Mouse (Mus musculus) hindbrain, embryonic 11.5 days (tissue): ENCODE results near the gene Thnsl1. TPM values are rescaled to one million over a fixed set of nuclear protein-coding genes. Genes with fewer than 3 reads are reported as not detected.

ENCODE experiments used
- ATAC-seq: fragments of 200-750 bp; cut with Nextera tagmentation; 2 replicates; pipeline ENCODE4 v1.8.0; 2017; ENCODE audit warnings: mild to moderate bottlenecking, moderate TSS enrichment, moderate library complexity; ENCODE audit not compliant: low FRiP score
- DNase-seq: peaks from one replicate; pipeline ENCODE4 v3.0.0-alpha.2; 2015; ENCODE audit warnings: low spot score
- H3K27ac ChIP-seq: fragments of 300-500 bp; sonication (generic); 2 replicates; pipeline ENCODE4 v1.5.1; 2014; ENCODE audit warnings: mild to moderate bottlenecking, low read depth, low read length
- H3K27me3 ChIP-seq: fragments of 300-500 bp; sonication (generic); 2 replicates; pipeline ENCODE4 v1.6.1; 2014; ENCODE audit warnings: mild to moderate bottlenecking, low read length, moderate library complexity, mixed read lengths; ENCODE audit not compliant: control insufficient read depth, insufficient read depth
- H3K36me3 ChIP-seq: fragments of 300-500 bp; sonication (generic); 2 replicates; pipeline ENCODE4 v1.6.1; 2014; ENCODE audit warnings: mild to moderate bottlenecking, low read length, moderate library complexity, mixed read lengths; ENCODE audit not compliant: control insufficient read depth, insufficient read depth
- H3K4me1 ChIP-seq: fragments of 300-500 bp; sonication (generic); replicated peaks from 2 replicates; pipeline ENCODE4 v1.6.1; 2014; ENCODE audit warnings: low read length, mixed read lengths; ENCODE audit not compliant: control insufficient read depth, insufficient read depth
- H3K4me2 ChIP-seq: fragments of 300-500 bp; sonication (generic); replicated peaks from 2 replicates; pipeline ENCODE4 v1.6.1; 2014; ENCODE audit warnings: mild to moderate bottlenecking, low read depth, low read length
- H3K4me3 ChIP-seq: fragments of 300-500 bp; sonication (generic); 2 replicates; pipeline ENCODE4 v1.5.1; 2014; ENCODE audit warnings: low read depth, low read length
- H3K9ac ChIP-seq: fragments of 300-500 bp; sonication (generic); 2 replicates; pipeline ENCODE4 v1.6.1; 2014; ENCODE audit warnings: low read depth, low read length
- H3K9me3 ChIP-seq: fragments of 300-500 bp; sonication (generic); 2 replicates; pipeline ENCODE4 v1.6.1; 2016; ENCODE audit warnings: low read length; ENCODE audit not compliant: control insufficient read depth
- WGBS: fragments of 180-500 bp; shearing (Covaris S2); extraction: QIAGEN DNeasy Blood & Tissue Kit; methylation state at CpG from one replicate; pipeline ENCODE4 v1.1.7; 2014; 5-methylcytosine and 5-hydroxymethylcytosine counted together
- polyA plus RNA-seq: library from polyadenylated mRNA; unstranded; fragments of >200 nt; fragmentation: Nextera tagmentation; extraction: Ambion mirVana; gene quantifications from 2 replicates; pipeline ENCODE4 v1.2.1, GENCODE M21; 2014

The Thnsl1 gene
- 16.2 and 18.2 TPM in 2 replicates for polyA plus RNA-seq

DNA sequence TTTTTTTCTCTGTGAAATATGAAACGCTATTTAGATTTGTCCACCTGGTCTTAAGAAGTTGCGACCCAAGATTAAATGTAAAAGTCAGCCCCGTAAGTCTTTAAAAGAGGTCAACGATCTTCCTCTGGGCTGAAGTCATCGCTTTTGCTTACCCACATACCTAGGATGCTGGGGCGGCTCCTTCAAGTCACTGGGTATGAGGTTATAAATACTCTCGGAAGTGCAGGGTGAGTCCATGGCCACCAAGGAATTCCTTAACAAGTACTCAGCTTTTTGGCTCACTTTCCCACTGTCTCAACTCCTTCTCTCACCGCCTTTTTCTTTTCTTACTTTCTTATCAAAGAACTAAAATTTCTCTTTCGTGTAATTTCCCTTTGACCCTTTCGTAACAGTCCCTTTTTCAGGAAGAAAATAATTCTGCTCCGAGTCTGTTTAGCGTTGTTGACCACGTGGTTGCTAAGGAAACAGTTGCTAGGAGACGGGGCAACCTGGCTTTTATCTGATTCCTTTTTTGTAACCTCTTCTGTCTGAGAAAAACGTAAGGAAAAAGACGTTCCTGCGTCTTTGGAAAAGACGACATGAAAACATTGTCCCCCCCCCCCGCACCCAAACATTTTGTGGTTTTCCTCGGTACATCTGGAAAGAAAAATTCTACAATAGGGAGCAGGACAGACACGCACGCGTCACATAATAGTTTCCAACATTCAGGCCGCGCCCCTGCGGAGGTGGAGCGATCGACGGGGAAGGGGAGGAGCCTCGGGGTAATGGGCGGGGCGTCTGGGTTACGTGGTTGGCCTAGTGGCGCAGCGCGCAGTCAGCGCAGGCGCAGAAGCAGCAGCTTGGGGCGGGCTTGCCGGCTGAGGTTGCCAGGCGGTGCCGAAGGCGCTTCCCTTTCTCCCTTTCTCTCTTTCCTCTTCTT is at the start of gene Thnsl1, which contains the start of gene Enkur:
TSS of gene Thnsl1 (plus strand) at position 813 of the 919 bp plus-strand sequence.
TSS of gene Enkur (minus strand) at position 454 of the 919 bp plus-strand sequence.
- Histone ChIP-seq H3K27ac (peak within 1 kb of the TSS; percentile 55; the same call in 1 of the 2 replicates), H3K36me3 (no peaks in the 10 kb centered on the region), H3K4me3 (peak within 1 kb of the TSS; percentile 62), H3K4me2 (peak within 1 kb of the TSS; percentile 66), H3K9ac (peak within 1 kb of the TSS; percentile 79), H3K4me1 (no peaks in the 10 kb centered on the region), H3K9me3 (no peaks in the 10 kb centered on the region), H3K27me3 (no peaks in the 10 kb centered on the region)
- ATAC-seq = peak; percentile 99
- peak; percentile 99 for DNase-seq
- 4% methylated on average over 43 of the region's 43 CpGs for WGBS

DNA sequence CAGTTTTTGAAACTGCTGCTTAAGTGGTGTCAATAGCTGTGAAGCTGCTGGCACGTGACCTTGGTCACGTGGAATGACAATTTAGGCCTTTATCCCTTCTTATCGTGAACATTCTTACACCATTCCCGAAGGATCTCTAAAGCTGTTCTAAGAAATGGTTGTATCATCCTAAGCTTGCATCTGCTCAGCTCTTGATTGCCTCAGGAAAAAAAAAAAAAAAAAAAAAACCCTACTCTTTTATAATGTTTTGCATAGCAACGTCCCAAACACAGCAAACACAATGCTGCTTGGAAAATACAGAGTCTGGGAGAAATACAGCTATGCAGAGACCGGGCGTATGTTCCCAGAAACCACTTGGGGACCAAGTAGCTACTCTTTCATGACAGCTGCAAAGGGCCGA is 41.2 kb upstream of the Thnsl1 start:
- H3K4me1 ChIP-seq = no peaks in the 10 kb centered on the region
- no peak overlapping the region for H3K9ac ChIP-seq
- DNase-seq (no peak), ATAC-seq (no peak)
- no peak overlapping the region for H3K27ac ChIP-seq
- WGBS = 80% methylated on average over 8 of the region's 8 CpGs
- no peak overlapping the region for H3K4me2 ChIP-seq
- no peaks in the 10 kb centered on the region for H3K36me3 ChIP-seq
- H3K27me3 ChIP-seq = no peaks in the 10 kb centered on the region
- H3K4me3 ChIP-seq = no peak overlapping the region
- no peaks in the 10 kb centered on the region for H3K9me3 ChIP-seq

GRCm38 (mm10) chr2:21167916-21168315 is 37.6 kb upstream of the Thnsl1 start:
- no peak for ATAC-seq
- 81% methylated on average over 1 of the region's 1 CpGs for WGBS

DNA sequence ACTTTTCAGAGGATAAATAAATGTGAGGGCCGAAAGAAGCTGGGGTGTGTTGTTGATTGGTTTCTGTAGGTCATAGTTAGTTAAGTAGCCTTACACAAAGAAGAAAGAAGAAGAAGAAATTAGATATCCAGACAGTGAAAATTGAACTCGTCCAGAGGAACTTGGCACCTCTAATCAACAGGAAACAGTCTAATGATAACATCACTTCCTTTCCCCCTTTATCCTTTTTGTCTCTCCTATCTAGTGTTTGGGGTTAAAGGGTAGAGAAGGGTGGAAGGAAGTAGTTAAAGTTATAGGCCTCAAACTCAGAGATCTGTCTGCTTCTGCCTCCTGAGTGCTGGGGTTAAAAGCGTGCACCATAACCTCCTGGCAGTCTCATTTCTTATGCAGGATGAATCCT is 32.7 kb upstream of the Thnsl1 start:
- 89% methylated on average over 3 of the region's 3 CpGs for WGBS
- DNase-seq = no peak
- no peaks in the 10 kb centered on the region for H3K27me3 ChIP-seq

More at GRCm38 (mm10) chr2:21167916-21168315, 37.6 kb upstream of the Thnsl1 start:
- H3K9me3 ChIP-seq = no peaks in the 10 kb centered on the region
- H3K36me3 ChIP-seq = no peaks in the 10 kb centered on the region
- no peak overlapping the region for H3K9ac ChIP-seq
- no peaks in the 10 kb centered on the region for H3K27me3 ChIP-seq
- no peaks in the 10 kb centered on the region for H3K4me1 ChIP-seq
- no peak overlapping the region for H3K4me2 ChIP-seq
- H3K27ac ChIP-seq = no peak overlapping the region
- DNase-seq = no peak
- no peak overlapping the region for H3K4me3 ChIP-seq

DNA sequence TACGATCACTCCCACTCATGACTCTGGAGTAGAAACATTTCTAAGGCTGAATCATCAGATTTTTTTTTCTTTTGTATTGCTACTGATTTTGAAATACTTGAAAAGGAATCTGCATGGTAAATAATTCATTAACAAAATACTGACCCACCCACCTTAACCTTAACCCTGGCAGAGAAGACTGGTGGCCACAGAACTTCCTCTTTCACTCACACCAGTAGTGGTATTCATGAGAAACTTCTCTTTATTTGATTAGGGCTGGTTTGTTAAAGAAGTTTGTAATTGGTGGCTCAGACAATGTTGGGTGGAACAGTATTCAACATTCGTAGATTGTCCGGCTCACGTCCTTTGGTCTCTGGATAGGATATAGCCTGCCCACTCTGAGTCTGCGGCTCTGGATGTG is 26.4 kb upstream of the Thnsl1 start:
- H3K27me3 ChIP-seq = no peaks in the 10 kb centered on the region
- H3K4me2 ChIP-seq = no peak overlapping the region
- no peaks in the 10 kb centered on the region for H3K4me1 ChIP-seq
- ATAC-seq = no peak
- no peaks in the 10 kb centered on the region for H3K9me3 ChIP-seq
- no peak overlapping the region for H3K9ac ChIP-seq
- 95% methylated on average over 5 of the region's 5 CpGs for WGBS
- no peaks in the 10 kb centered on the region for H3K36me3 ChIP-seq
- H3K4me3 ChIP-seq = no peak overlapping the region
- no peak for DNase-seq
- H3K27ac ChIP-seq = no peak overlapping the region

More for the DNA sequence above, 32.7 kb upstream of the Thnsl1 start:
- H3K9me3 ChIP-seq = no peaks in the 10 kb centered on the region
- no peaks in the 10 kb centered on the region for H3K36me3 ChIP-seq
- H3K9ac ChIP-seq = no peak overlapping the region
- H3K27ac ChIP-seq = no peak overlapping the region
- no peak for ATAC-seq
- no peak overlapping the region for H3K4me3 ChIP-seq
- H3K4me1 ChIP-seq = no peaks in the 10 kb centered on the region
- H3K4me2 ChIP-seq = no peak overlapping the region

- Histone ChIP-seq H3K27ac (no peak overlapping the region), H3K4me2 (no peak overlapping the region), H3K9me3 (no peaks in the 10 kb centered on the region), H3K9ac (no peak overlapping the region), H3K4me1 (no peaks in the 10 kb centered on the region), H3K36me3 (no peaks in the 10 kb centered on the region), H3K4me3 (no peak overlapping the region), H3K27me3 (no peaks in the 10 kb centered on the region)
- ATAC-seq = no peak
- WGBS = 90% methylated on average over 1 of the region's 1 CpGs
- no peak for DNase-seq
These were observed 22.7 kb upstream of the Thnsl1 start for GRCm38 (mm10) chr2:21182811-21183210.

GRCm38 (mm10) chr2:21187576-21187975 is 17.9 kb upstream of the Thnsl1 start:
- ATAC-seq = no peak
- Histone ChIP-seq H3K36me3 (no peaks in the 10 kb centered on the region), H3K9ac (no peak overlapping the region), H3K27me3 (no peaks in the 10 kb centered on the region), H3K4me3 (no peak overlapping the region), H3K4me1 (no peaks in the 10 kb centered on the region), H3K4me2 (no peak overlapping the region), H3K9me3 (no peaks in the 10 kb centered on the region), H3K27ac (no peak overlapping the region)
- DNase-seq = peak; percentile 60
- 65% methylated on average over 7 of the region's 7 CpGs for WGBS

DNA sequence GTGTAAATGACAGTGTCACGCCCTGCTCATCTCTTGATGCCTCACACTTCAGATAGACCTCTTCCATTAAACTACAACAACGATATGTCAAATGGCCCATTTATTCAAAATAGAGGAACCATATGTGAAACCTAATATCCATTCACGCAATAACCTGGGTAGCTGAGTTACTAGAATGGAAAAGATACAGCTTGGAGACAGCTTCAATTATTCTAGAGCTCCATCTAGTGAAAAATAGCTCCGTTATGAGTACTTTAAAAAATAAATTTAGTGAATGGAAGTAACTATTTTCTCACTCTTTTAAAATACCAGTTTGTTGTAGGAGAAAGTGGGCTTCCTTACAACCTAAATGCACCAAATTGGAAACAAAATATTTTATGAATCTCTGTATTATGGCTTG is 16.9 kb upstream of the Thnsl1 start:
- 76% methylated on average over 4 of the region's 4 CpGs for WGBS
- Histone ChIP-seq H3K9ac (no peak overlapping the region), H3K27ac (no peak overlapping the region), H3K36me3 (no peaks in the 10 kb centered on the region), H3K4me3 (no peak overlapping the region), H3K4me2 (no peak overlapping the region), H3K9me3 (no peaks in the 10 kb centered on the region), H3K27me3 (no peaks in the 10 kb centered on the region), H3K4me1 (no peaks in the 10 kb centered on the region)
- ATAC-seq (no peak), DNase-seq (no peak)

GRCm38 (mm10) chr2:21191232-21191631 is 14.3 kb upstream of the Thnsl1 start:
- Histone ChIP-seq H3K36me3 (no peaks in the 10 kb centered on the region), H3K4me1 (no peaks in the 10 kb centered on the region), H3K9ac (no peak overlapping the region), H3K4me2 (no peak overlapping the region), H3K27me3 (no peaks in the 10 kb centered on the region), H3K27ac (no peak overlapping the region), H3K4me3 (no peak overlapping the region), H3K9me3 (no peaks in the 10 kb centered on the region)
- ATAC-seq (no peak), DNase-seq (no peak)
- 84% methylated on average over 1 of the region's 1 CpGs for WGBS
